ENCODE assay signal across 8 mouse cellular contexts in the genomic region with DNA sequence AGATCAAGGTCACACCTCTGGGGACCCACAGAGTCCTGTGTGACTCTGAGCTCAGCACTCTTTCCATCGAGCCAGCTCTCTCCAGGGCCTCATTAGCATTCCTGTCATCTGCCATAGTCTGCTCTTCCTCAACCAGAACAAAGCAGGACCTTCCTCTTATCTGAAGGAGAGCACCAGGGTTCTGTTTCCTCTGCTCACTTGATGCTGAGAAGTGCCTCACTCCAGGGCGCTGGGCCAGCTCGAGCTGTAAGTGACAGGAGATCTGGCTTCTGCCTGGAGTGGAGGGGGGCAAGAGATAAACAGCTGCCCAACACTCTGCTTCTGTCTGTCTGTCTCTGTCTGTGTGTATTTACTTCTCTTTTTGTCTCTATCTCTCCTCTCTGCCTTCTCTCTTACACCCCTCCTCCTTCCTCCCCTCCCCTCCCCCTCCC. TPM values are rescaled to one million over a fixed set of nuclear protein-coding genes. Genes with fewer than 3 reads are reported as not detected.
A peak's percentile ranks its signal among the peaks of the same experiment; 100 is the strongest.
DNase-seq lines count a peak whose midpoint lies in the region; ATAC-seq and TF ChIP-seq lines count a peak whose summit lies in the region.

No protein-coding gene starts in this region.

- H3K27ac ChIP-seq in forebrain, postnatal 0 days (ENCODE audit: low read depth, low read length), result no peak overlapping the region
- no peak overlapping the region for H3K27ac ChIP-seq in forebrain, embryonic 15.5 days (replicated peaks)
- peak overlapping the region; percentile 30; the same call in 1 of the 2 replicates for H3K27ac ChIP-seq in heart, embryonic 16.5 days (ENCODE audit: low read length)
- no peak overlapping the region for H3K27ac ChIP-seq in kidney, embryonic 14.5 days (ENCODE audit: low read depth, low read length)

- 5% methylated on average over 3 of the region's 3 CpGs for WGBS in forebrain, postnatal 0 days
- 13% methylated on average over 3 of the region's 3 CpGs for WGBS in forebrain, embryonic 15.5 days
- WGBS in heart, embryonic 16.5 days, result 4% methylated on average over 3 of the region's 3 CpGs
- WGBS in kidney, embryonic 14.5 days, result 12% methylated on average over 3 of the region's 3 CpGs

- no peaks in the 10 kb centered on the region for H3K4me1 ChIP-seq in forebrain, postnatal 0 days (ENCODE audit: insufficient read depth)
- H3K4me1 ChIP-seq in forebrain, embryonic 15.5 days, result peaks cover 4% of the 10 kb centered on the region
- peaks cover 18% of the 10 kb centered on the region for H3K4me1 ChIP-seq in heart, embryonic 16.5 days (ENCODE audit: control insufficient read depth, insufficient read depth, low read length)
- peaks cover 72% of the 10 kb centered on the region for H3K4me1 ChIP-seq in megakaryocyte, embryonic 14.5 days
- H3K4me1 ChIP-seq in kidney, embryonic 14.5 days (ENCODE audit: control insufficient read depth, insufficient read depth, low read length), result no peaks in the 10 kb centered on the region

- TF ChIP-seq CTCF in forebrain, postnatal 0 days (IDR thresholded peaks at IDR 0.05; ENCODE audit: low read depth), result no peak

- H3K36me3 ChIP-seq in forebrain, postnatal 0 days (ENCODE audit: insufficient read depth), result no peaks in the 10 kb centered on the region
- no peaks in the 10 kb centered on the region for H3K36me3 ChIP-seq in forebrain, embryonic 15.5 days
- no peaks in the 10 kb centered on the region for H3K36me3 ChIP-seq in heart, embryonic 16.5 days (ENCODE audit: control insufficient read depth, insufficient read depth)
- H3K36me3 ChIP-seq in megakaryocyte, embryonic 14.5 days (replicated peaks; ENCODE audit: low read length), result peaks cover 14% of the 10 kb centered on the region
- H3K36me3 ChIP-seq in kidney, embryonic 14.5 days (ENCODE audit: control insufficient read depth, insufficient read depth, low read length), result no peaks in the 10 kb centered on the region

- no peak for DNase-seq in forebrain, postnatal 0 days
- DNase-seq in T-cell, adult 2 months (ENCODE audit: low spot score), result peak; percentile 10
- no peak for DNase-seq in left cerebral cortex, adult 11 months (ENCODE audit: low spot score)
- no peak for DNase-seq in cerebellum, postnatal 14 days

- H3K9ac ChIP-seq in forebrain, postnatal 0 days, result no peak overlapping the region
- no peak overlapping the region for H3K9ac ChIP-seq in forebrain, embryonic 15.5 days (replicated peaks)
- no peak overlapping the region for H3K9ac ChIP-seq in heart, embryonic 16.5 days (ENCODE audit: low read length)
- H3K9ac ChIP-seq in kidney, embryonic 14.5 days (ENCODE audit: low read depth, low read length), result no peak overlapping the region

- no peaks in the 10 kb centered on the region for H3K27me3 ChIP-seq in forebrain, postnatal 0 days (ENCODE audit: insufficient read depth, low read length)
- H3K27me3 ChIP-seq in forebrain, embryonic 15.5 days, result no peaks in the 10 kb centered on the region
- H3K27me3 ChIP-seq in heart, embryonic 16.5 days (ENCODE audit: control insufficient read depth, insufficient read depth, low read length), result no peaks in the 10 kb centered on the region
- no peaks in the 10 kb centered on the region for H3K27me3 ChIP-seq in megakaryocyte, embryonic 14.5 days (replicated peaks)
- no peaks in the 10 kb centered on the region for H3K27me3 ChIP-seq in kidney, embryonic 14.5 days (ENCODE audit: control insufficient read depth, insufficient read depth, low read length)

- H3K4me2 ChIP-seq in forebrain, postnatal 0 days (ENCODE audit: low read depth), result no peak overlapping the region
- no peak overlapping the region for H3K4me2 ChIP-seq in forebrain, embryonic 15.5 days (replicated peaks)
- H3K4me2 ChIP-seq in heart, embryonic 16.5 days (ENCODE audit: low read depth, low read length), result no peak overlapping the region
- no peak overlapping the region for H3K4me2 ChIP-seq in kidney, embryonic 14.5 days (replicated peaks; ENCODE audit: low read depth, low read length)

- 0 out of 2 replicates have a peak, but pooled peaks have one; percentile 18 for ATAC-seq in forebrain, postnatal 0 days
- no peak; the same call in 1 of the 2 replicates for ATAC-seq in forebrain, embryonic 15.5 days (replicated peaks)
- peak; percentile 96 for ATAC-seq in heart, embryonic 16.5 days (replicated peaks; ENCODE audit: extremely low read depth, insufficient read depth, low FRiP score)
- ATAC-seq in kidney, embryonic 14.5 days (ENCODE audit: low FRiP score, low TSS enrichment), result no peak

- H3K9me3 ChIP-seq in forebrain, postnatal 0 days (ENCODE audit: low read length), result no peaks in the 10 kb centered on the region
- no peaks in the 10 kb centered on the region for H3K9me3 ChIP-seq in forebrain, embryonic 15.5 days
- no peaks in the 10 kb centered on the region for H3K9me3 ChIP-seq in heart, embryonic 16.5 days (replicated peaks; ENCODE audit: control insufficient read depth, low read length)
- peaks cover 9% of the 10 kb centered on the region for H3K9me3 ChIP-seq in megakaryocyte, embryonic 14.5 days
- no peaks in the 10 kb centered on the region for H3K9me3 ChIP-seq in kidney, embryonic 14.5 days (ENCODE audit: control insufficient read depth, low read length)

- H3K4me3 ChIP-seq in forebrain, postnatal 0 days (ENCODE audit: low read depth, low read length), result no peak overlapping the region
- no peak overlapping the region for H3K4me3 ChIP-seq in forebrain, embryonic 15.5 days
- H3K4me3 ChIP-seq in heart, embryonic 16.5 days (ENCODE audit: low read length), result no peak overlapping the region
- peak overlapping the region; percentile 74 for H3K4me3 ChIP-seq in megakaryocyte, embryonic 14.5 days (replicated peaks)
- no peak overlapping the region for H3K4me3 ChIP-seq in kidney, embryonic 14.5 days (ENCODE audit: low read length)

RNA-seq across cellular contexts. Expression of gene Herc1, which starts 55.3 kb away (rescaled TPM):
- 89.8 and 107 TPM in 2 replicates for total RNA-seq in forebrain, postnatal 0 days (2014; rRNA removed)
- 16.4 and 27.3 TPM in 2 replicates for polyA plus RNA-seq in forebrain, postnatal 0 days (2015; fragmentation: Nextera tagmentation; extraction: Ambion mirVana)
- 50.6 and 53.3 TPM in 2 replicates for polyA plus RNA-seq in forebrain, embryonic 15.5 days (2015; fragmentation: Nextera tagmentation; extraction: Ambion mirVana)
- polyA plus RNA-seq in heart, embryonic 16.5 days (2015; fragmentation: Nextera tagmentation; extraction: Ambion mirVana), result 16.3 and 17.0 TPM in 2 replicates
- polyA plus RNA-seq in megakaryocyte, embryonic 14.5 days (2012; ENCODE audit: insufficient read depth, low replicate concordance), result 1.4 and 3.2 TPM in 2 replicates
- 14.9 and 26.9 TPM in 2 replicates for polyA plus RNA-seq in kidney, embryonic 14.5 days (2014; fragmentation: Nextera tagmentation; extraction: Ambion mirVana)

Comparison
In these comparisons a context has a peak if more than half of its experiments do, and no peak if none do; other contexts are left out.
1. ATAC-seq: peak in forebrain, postnatal 0 days (single experiment) and heart, embryonic 16.5 days (single experiment); none in forebrain, embryonic 15.5 days (single experiment) and kidney, embryonic 14.5 days (single experiment).